Mouse (Mus musculus) embryo, embryonic 9.5 days (tissue): ENCODE results near the gene Borcs8.

Source experiments
- DNase-seq: peaks from one replicate; pipeline ENCODE4 v3.0.0-alpha.2; 2017; ENCODE audit errors: extremely low spot score

Gene Borcs8

DNA sequence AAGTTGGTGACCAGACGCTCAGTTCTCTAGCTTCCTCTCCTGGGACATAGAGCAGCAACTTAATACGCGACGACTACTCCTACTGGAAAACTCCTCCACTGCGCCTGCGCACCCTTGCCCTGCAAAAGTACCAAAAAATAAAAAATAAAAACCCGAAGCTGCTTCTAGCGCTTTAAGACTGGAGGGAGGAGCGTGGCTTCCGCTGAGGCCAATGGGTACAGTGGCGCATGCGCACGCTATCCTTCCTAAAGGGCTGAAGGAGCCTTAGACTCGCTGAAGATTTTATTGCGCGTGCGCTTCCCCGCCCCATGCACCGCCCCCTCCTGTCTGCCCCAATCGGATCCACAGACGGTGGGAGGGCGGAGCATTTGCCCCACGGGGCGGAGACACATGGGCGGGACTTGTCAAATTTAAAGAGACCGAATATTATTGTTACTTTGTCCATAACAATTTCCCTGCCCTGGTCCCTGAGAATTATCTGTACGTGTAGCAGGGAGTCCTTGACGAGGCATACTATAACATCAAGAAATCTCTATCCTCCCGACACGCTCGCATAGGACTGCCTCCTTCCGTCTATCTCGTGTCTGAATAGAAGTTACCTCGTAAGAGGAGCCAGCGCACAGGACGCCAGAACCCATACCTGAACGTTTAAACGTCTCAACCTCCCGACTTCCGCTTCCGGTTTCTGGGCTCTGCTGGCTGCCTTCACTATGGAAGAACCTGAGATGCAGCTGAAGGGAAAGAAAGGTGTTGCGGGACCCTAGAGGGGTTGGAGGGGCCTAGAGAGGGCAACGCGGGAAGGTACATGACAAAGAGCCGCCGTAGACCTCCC is at the start of gene Borcs8, which contains the start of the genes Rfxank and Mef2b:
Gene Borcs8, plus strand, starts transcription at position 474 of the 832 bp plus-strand sequence.
Gene Rfxank, minus strand, starts transcription at position 129 of the 832 bp plus-strand sequence.
Gene Mef2b, plus strand, starts transcription at position 686 of the 832 bp plus-strand sequence.
- peak; percentile 99 for DNase-seq

DNA sequence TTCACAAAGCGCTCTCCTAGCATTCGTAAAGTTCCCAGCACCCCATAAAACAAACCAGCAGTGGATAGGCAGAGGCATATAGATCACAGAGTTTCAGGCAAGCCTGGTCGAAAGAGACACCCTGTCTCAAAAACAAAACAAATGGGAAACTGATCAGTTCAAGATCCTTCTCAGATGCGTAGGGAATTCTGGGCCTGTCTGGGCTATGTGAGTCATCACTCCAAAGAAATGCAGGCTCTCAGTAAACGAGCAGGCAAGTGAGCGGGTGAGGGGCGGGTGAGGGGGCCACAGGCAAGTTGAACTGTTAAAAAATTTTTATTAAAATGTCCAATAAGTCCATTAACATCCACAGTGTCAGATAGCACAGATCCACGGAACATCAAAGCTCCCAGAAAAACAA is 46.5 kb upstream of the Borcs8 start:
- no peak for DNase-seq

GRCm38 (mm10) chr8:70099276-70099675 is 40.0 kb upstream of the Borcs8 start:
- DNase-seq = no peak

DNA sequence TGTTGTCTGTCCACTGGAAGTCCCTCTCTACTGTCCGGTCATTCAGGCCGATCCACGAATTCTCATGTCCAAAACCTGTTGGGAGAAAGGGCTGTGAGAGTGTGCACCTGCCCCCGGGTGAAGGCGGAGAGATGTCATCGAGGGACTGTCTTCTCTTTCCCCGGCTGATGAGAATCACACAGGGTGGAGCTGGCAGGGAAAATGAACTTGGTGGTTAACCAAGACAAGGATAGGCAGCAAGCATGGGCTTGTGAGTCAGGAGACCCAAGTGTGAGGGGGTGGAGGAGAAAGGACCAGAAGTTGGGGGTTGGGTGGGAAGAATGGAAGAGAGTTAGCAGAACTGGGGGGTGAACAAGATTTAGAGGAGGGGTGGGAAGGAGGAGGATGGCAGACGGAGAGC is 39.1 kb upstream of the Borcs8 start:
- DNase-seq = no peak

DNA sequence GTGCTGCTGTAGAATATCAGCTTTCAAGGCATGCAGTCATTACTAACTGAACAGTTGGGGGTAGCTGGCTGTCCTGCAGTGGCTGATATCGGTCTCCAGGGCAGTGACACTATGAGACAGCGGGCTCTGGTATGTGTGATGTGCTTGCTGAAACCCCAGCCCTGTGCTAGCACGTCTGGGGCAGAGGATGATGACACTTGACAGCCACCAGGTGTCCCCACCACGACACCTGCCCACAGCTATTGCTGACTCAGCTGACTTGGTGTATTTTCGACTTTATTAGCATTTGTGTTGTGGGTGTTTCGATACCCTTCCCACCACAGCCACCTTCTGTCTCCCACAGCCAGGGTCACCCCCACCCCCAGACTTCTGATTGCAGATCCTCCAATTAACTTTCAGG is 34.8 kb upstream of the Borcs8 start:
- DNase-seq = no peak

- DNase-seq = no peak
Measured at GRCm38 (mm10) chr8:70104922-70105321, 34.4 kb upstream of the Borcs8 start.

- no peak for DNase-seq
Measured at GRCm38 (mm10) chr8:70110451-70110850, 28.8 kb upstream of the Borcs8 start.

GRCm38 (mm10) chr8:70111192-70111795 is 28.0 kb upstream of the Borcs8 start:
- no peak for DNase-seq

DNA sequence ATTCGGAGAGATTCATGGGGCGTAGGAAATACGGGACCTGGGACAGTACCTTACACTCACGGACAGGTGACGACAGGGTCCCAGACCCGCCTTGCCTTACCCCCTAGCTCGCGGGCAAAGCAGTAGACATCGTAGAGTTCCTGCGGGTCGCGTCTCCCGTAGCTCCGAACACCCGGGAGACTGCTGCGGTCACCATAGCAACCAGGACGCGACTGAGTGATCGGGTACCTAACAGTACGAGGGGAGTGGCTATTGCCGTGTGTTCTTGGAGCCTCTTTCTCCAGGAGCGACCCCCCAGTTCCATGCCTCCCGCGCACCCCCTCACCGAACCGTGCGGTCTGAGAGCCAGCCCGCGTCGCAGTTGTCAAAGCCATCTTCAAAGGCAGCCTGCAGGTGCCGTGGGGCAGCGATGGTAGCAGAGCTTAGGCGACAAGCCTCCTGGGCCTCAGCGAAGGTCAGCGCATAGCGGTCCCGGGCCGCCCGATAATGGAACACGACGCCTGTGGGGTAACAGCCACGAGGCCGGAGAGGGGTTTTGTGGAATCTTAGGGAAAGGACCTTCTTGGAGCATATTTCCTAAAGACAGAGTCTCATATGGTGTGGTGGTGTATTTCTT is 26.8 kb upstream of the Borcs8 start:
- DNase-seq = no peak

DNA sequence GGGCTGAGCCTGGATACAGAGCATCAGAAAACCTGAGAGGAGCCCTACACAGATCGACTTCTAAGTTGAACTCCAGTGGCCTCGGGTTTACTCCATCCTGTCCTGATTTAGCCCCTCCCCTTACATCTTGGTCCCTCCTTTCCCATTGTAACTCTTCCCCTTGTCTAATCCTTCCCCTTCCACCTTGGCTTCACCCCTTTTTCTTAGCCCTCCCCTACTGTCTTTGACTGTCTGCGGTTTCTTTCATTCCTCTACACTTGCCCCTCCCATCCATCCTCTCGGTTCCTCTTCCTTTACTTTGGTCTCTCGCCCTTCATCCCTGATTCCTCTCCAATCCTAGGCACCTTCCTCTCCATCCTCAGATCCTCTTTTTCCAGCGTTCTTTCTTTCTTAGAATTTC is 24.8 kb upstream of the Borcs8 start:
- no peak for DNase-seq

GRCm38 (mm10) chr8:70114892-70115291 is 24.4 kb upstream of the Borcs8 start:
- no peak for DNase-seq

DNA sequence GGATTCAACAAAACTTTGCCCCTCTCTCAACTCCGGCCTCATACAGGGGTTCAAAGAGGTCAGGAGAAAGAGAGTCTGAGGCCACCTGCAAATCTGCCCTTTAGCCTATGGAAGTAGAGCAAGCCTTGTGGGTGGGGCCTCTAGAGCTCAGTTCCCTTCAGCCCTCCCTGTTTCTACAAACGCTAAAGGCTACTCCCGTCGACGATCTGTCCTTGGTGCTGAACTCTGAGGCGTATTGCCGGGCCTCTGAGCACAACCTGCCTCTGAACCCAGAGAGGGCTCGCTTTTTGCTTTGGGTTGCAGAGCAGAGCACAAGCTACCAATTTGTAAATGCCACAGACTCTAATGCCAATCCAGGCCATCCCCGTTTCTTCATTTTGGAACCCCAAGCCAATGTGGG is 21.7 kb upstream of the Borcs8 start:
- peak; percentile 47 for DNase-seq

DNA sequence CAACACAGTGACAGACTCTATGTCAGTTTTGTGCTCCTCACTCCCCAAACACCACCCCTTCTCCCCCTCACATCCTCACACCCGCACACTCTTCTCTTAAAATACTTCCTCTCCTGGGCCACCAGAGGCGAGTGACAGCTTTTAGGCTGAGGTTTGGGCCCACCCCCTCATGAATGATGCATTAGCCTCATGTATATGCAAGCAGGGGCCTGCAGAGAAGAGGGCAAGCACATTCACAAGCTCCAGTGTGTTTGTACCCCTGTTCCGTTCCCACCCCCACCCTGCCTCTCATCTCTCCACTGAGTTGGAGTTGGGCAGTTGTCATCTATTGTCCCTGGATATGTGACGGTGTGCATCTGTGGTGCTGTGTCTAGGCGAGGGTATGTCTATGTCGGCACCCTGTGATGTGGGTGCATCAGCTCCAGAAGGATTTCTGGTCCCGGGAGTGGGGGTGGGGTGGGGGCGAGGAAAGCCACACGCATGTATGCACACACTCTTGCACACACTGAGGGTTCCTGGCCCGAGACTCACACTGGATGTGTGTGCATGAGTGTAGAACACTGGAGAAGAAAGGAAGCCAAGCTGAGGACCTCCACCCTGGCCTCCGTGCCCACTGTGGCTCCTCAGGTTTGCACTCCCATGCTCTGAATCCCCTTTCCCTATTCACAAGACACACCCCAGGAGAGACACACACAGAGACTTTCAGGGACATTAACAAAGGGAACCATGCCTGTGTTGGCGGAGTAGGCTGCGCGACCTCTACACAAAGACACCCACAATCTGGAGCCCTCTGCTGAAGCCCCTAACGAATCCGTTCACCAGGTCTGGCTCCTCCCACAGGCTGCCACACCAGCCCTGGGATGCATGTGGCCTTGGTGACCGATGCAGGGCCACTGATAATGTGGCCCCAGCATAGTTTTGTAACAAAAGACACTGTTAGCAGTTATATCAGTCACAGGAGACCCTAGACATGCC is 20.3 kb upstream of the Borcs8 start:
- DNase-seq = no peak

DNA sequence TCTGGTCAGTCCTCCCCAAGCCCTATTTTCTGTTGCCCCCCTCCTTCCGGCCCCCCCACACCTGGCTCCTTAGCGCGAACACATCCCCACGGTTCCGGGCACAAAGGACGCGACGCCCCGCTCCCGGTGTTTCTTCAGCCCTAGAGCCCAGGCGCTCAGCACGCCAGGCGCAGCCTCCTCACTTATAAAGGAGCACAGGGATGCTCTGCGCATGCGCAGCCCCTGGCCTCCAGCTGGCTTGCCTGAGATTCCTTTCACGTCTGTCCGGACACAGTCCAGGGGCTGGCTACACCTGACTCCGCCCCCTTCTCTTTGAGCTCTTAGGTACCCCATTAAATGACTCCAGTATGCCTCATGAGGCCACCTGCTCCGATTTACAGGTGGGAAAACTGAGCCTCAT is 18.6 kb upstream of the Borcs8 start, which contains the start of gene Ncan:
Gene Ncan, minus strand, starts transcription at position 207 of the 400 bp plus-strand sequence.
- DNase-seq = peak; percentile 74

GRCm38 (mm10) chr8:70122863-70123262 is 16.4 kb upstream of the Borcs8 start:
- DNase-seq = no peak

DNA sequence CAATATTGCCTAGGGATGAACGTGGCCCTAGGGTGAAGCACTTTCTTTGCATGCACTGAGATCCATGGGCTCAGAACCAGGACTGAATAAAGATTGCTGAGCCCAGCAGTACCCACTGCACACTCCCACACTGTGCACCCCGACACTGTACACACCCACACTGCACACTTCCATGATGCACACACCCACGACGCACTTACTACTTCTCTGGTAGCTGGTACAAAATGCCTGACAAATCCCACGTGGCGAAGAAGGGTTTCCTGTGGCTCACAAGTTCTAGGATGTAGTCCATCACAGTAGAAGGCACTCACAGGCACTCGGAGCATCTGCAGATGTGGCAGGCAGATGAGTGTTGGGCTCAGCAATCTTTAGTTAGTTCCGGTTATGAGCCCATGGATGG is 14.3 kb upstream of the Borcs8 start:
- no peak for DNase-seq

DNA sequence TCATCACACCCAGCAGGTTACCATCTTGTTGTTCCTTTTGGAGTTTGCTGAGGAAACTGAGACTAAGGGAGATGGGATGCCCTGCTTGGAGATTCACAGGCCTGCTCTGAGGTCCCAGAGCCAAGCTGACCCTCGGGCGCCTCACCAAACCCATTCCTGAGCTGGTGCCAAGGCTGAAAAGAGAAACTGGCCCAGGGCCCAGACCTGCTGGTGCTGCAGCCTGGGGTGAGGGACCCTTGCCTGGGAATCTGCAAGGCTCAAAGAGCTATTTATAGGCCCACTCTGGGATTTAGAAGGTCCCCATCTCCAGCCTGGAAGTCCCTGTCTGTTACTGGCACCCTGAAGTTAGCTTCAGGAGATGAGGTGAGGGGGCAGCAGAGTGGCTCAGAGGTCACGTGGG is 10.9 kb upstream of the Borcs8 start:
- DNase-seq = no peak

- DNase-seq = no peak
Measured at GRCm38 (mm10) chr8:70129309-70129952, 9.9 kb upstream of the Borcs8 start.

GRCm38 (mm10) chr8:70130066-70130465 is 9.2 kb upstream of the Borcs8 start:
- no peak for DNase-seq

DNA sequence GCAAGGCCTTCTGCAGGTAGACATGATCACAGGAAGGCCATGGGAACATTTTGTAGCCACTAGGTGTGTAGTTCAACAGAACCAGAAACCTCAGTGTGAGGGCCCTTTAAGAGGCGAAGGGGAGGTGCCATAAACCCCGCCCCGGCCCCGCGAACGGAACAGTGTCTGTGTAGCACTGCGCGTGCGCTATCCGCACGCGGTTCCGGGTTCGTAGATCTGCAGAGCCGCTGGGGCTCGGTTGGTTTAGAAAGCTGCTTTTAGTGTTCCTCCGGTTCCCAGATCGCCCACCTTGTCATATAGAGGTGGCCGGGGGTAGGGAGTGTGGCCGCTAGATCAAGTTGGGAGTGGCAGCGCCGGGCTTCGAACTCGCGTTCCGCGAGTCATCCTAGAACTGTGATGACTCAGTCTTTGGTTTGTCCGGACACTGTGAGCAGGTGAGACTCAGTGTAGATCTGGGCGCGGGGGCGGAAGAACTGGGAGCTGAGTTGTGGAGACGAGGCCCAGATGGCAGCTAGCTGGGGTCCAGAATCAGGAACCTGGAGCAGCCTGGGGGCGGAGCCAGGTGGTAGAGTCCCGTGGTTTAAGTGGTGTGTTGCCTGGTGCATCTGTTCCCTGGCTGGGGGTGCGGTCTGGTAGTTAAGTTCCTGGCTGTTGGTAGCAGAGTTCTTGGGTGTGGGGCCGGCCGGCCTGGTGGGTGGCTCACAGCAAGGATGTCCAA is 8.0 kb upstream of the Borcs8 start, which contains the start of gene Nr2c2ap:
Gene Nr2c2ap, plus strand, starts transcription at position 168 of the 718 bp plus-strand sequence.
- DNase-seq = peak; percentile 83
